Mouse (Mus musculus) adipocyte (in vitro differentiated cells): ENCODE data around the gene Ufsp2.
A peak's percentile ranks its signal among the peaks of the same experiment; 100 is the strongest.

Source experiments
- DNase-seq: peaks from one replicate; pipeline ENCODE4 v3.0.0-alpha.2; 2016; ENCODE audit warnings: low spot score

Ufsp2 gene

DNA sequence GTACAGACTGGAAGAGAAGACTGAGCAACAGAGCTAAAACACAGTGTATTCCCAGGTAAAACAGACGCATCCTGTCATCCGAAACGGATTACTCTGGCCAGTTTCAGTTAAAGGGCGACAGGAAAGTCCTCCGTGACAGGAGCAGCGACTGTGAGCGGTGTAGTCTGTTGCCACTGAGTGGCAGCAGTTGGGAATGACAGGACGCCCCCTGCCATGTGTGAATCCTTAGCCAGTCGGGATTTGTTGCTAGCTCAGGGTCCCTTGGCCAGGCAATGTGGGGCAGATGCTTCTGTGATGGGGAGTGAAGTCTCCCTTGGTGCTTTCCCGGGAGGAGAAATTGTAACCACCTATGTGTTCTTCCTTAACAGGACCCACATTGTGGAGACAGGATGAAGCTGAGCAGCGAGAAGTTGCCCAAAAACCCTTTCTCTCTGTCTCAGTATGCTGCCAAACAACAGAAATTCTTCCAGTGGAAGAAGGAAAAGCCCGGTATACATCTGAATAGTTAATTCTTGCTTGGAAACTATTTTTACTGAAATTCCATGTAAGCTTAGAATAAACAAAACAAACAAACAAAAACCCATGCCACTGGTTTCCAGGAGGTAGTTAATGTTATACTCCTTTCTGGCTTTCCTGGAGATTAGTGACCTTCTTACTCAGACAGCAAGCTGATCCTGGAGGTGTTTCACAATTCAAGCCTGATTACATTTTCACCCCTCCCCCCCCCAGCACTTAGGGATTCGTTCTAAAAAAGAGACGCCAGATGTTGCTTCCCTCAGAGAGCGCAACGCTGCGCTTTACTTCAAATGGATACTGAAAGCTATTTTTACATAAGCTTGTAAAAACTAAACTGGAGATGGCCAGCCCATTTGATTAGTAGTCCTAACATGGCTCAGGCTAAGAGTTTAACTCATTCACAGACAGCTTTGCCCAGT is 35.7 kb downstream of the Ufsp2 start:
- no peak for DNase-seq

DNA sequence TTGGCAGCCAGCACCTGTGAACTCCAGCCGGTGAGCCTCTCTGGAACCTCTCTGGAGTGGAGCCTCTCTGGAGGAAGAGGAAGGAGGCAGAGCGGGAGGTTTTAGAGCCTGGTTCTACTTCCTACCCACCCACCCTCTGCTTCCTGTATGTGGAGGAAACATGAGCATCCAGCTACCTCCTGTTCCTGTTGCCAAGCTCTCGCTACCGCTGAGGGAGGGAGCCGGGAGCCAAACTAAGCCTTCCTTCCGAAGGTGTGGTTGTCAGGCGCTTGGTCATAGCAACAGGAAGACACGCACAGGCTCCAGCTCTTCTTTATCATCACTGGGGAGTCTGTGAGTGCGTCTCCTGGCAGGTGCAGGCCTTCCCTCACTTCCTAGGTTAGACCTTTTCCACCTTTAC is 46.9 kb downstream of the Ufsp2 start:
- DNase-seq: no peak

DNA sequence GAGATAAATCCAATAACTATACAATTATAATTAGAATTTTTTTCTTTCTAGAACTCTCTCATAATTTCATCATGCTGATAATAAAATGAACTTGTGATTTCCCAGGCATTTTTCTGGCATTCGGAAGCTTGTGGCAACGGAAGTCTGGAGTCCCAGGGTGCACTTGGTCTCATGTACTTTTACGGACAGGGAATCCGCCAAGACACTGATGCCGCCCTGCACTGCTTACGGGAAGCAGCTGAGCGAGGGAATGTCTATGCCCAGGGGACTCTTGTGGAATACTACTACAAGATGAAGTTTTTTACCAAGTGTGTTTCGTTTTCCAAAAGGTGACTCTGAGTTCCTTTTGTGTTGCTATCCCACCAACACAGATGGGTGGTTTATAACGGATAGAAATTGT is 47.4 kb downstream of the Ufsp2 start:
- no peak for DNase-seq

DNA sequence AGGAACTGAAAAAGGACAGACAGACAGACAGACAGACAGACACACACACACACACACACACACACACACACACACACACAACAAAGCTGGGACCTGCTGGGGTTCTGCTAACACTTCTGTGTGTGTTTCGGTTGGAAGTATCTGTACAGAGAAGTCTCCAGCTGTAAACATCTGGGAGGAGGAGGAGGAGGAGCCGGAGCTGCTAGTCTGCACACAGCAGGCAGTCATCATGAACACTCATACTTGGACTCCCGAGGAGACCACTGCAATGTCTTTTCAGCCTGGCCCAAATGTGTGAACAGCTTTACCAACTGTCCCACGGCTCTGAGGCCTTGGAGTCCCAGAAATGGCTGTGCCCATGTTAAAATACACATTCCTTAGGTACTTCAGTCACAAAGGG is 49.1 kb downstream of the Ufsp2 start:
- no peak for DNase-seq

DNA sequence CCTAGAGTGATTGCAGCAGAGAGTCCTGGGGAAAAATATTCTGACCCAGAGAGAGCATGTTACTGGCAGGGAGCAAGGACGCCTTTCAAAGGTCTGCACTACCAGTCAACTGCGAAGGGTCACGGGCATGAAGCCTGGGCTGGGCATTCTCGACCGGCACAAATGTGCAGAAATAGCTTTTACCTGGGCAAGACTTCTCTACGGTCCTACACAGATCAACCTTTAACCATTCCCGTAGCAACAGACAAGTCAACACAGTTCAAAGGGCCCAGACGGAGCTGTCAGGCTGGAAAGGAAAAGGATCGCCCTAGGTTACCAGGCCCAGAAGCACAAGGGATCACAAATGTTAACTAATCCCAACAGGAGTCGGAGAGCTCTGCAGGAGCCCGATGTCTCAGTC is 60.9 kb downstream of the Ufsp2 start:
- DNase-seq: no peak

DNA sequence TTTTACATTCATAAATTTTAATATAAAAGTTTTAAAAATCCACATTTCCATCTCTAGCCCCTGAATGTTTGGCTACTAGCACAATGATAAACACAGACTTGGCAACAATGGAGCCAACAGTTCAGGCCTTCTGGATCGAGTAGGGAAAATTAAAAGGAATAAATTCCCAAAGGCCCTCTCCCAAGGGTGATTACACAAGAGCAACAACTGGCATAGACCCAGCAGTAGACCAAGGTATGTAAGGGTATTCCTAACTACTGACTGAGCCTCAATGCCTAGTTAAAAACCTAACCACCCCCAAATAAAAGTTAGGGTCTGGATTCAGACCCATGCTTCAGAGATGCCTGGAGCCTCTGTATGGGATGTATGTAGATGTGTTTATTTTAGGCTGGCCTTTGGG is 64.3 kb downstream of the Ufsp2 start:
- DNase-seq: peak; percentile 24

DNA sequence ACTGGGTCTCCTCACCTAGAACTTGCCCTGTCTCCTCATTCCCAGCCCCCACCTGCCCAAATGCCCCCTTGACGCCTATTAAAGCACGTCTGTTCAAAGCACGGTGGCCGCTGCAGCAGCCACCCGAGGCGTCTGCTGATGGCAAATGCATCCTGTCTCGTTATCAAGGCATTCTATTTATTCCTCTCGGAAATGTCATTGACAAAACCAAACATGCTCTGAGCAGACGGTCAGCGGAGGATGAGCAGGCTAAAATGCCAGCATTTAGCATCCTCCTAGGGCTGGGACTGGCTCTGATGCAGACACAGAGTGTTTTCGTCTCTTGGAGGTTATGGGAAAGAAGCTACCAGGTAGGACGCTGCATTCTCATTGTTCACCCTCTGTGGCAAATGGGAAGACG is 64.9 kb downstream of the Ufsp2 start:
- no peak for DNase-seq
